In genomic region chr8:105482123-105482522, GRCm38 (mm10) we compare ENCODE assay signal across 12 mouse cellular contexts. TPM values are rescaled to one million over a fixed set of nuclear protein-coding genes. Genes with fewer than 3 reads are reported as not detected.
"Had no signal": no experiment of that assay in that cellular context is flagged by ENCODE, and none has a peak within 500 bp of the region (broad histone marks: within the 10 kb centered on the region; RNA-seq: fewer than 3 reads in every experiment).

No protein-coding gene starts in this region.

- H3K9ac ChIP-seq: kidney, embryonic 15.5 days; limb, embryonic 13.5 days; liver, embryonic 12.5 days; liver, embryonic 15.5 days; lung, embryonic 15.5 days had no signal

- H3K27me3 ChIP-seq: kidney, embryonic 15.5 days; limb, embryonic 13.5 days; lung, embryonic 15.5 days had no signal

- H3K4me1 ChIP-seq: liver, embryonic 15.5 days had no signal

- ATAC-seq: liver, embryonic 12.5 days had no signal

- H3K4me3 ChIP-seq: kidney, embryonic 15.5 days; limb, embryonic 13.5 days; liver, embryonic 12.5 days; liver, embryonic 15.5 days; lung, embryonic 15.5 days had no signal

- H3K9me3 ChIP-seq: kidney, embryonic 15.5 days; limb, embryonic 13.5 days; liver, embryonic 12.5 days; liver, embryonic 15.5 days; lung, embryonic 15.5 days had no signal

- H3K4me2 ChIP-seq: kidney, embryonic 15.5 days; limb, embryonic 13.5 days; liver, embryonic 12.5 days; liver, embryonic 15.5 days; lung, embryonic 15.5 days; midbrain, embryonic 11.5 days had no signal

- DNase-seq: kidney, postnatal 14 days had no signal

- H3K27ac ChIP-seq: kidney, embryonic 15.5 days; liver, embryonic 12.5 days; liver, embryonic 15.5 days; lung, embryonic 15.5 days; stomach, postnatal 0 days had no signal

- H3K36me3 ChIP-seq: liver, embryonic 12.5 days; liver, embryonic 15.5 days had no signal

RNA-seq across cellular contexts. Expression of gene Hsd11b2, which starts 36.4 kb away (rescaled TPM):
- total RNA-seq: layer of hippocampus, adult 18-20 months; left cerebral cortex, adult 8-10 months; left cerebral cortex, postnatal 14 days; left cerebral cortex, postnatal 4 days had no signal
